Mouse (Mus musculus) heart, embryonic 11.5 days (tissue): Measurements from ENCODE around the gene Pacs1. TPM values are rescaled to one million over a fixed set of nuclear protein-coding genes. Genes with fewer than 3 reads are reported as not detected.
"Not testable (repeated sequence)": the region's sequence is repeated elsewhere in the genome, so short reads cannot be mapped to it uniquely, and the experiment has no call there.

ENCODE experiments used
- ATAC-seq: fragments of 200-750 bp; cut with Nextera tagmentation; replicated peaks from 2 replicates; pipeline ENCODE4 v1.8.0; 2017; ENCODE audit warnings: moderate library complexity; ENCODE audit not compliant: insufficient number of reproducible peaks, low FRiP score, low TSS enrichment
- H3K27ac ChIP-seq: fragments of 300-500 bp; sonication (generic); 2 replicates; pipeline ENCODE4 v1.5.1; 2014; ENCODE audit warnings: mild to moderate bottlenecking, low read depth, low read length
- H3K27me3 ChIP-seq: fragments of 300-500 bp; sonication (generic); 2 replicates; pipeline ENCODE4 v1.6.1; 2014; ENCODE audit warnings: mild to moderate bottlenecking, low read length, mixed read lengths; ENCODE audit not compliant: control insufficient read depth, insufficient read depth
- H3K36me3 ChIP-seq: fragments of 300-500 bp; sonication (generic); 2 replicates; pipeline ENCODE4 v1.6.1; 2014; ENCODE audit warnings: mild to moderate bottlenecking, low read length, moderate library complexity, mixed read lengths; ENCODE audit not compliant: control insufficient read depth, insufficient read depth
- H3K4me1 ChIP-seq: fragments of 300-500 bp; sonication (generic); 2 replicates; pipeline ENCODE4 v1.6.1; 2014; ENCODE audit warnings: low read length; ENCODE audit not compliant: control insufficient read depth, insufficient read depth
- H3K4me2 ChIP-seq: fragments of 300-500 bp; sonication (generic); 2 replicates; pipeline ENCODE4 v1.6.1; 2014; ENCODE audit warnings: mild to moderate bottlenecking, moderate library complexity
- H3K4me3 ChIP-seq: fragments of 300-500 bp; sonication (generic); 2 replicates; pipeline ENCODE4 v1.5.1; 2014; ENCODE audit warnings: low read depth, low read length
- H3K9ac ChIP-seq: fragments of 300-500 bp; sonication (generic); 2 replicates; pipeline ENCODE4 v1.6.1; 2014; ENCODE audit warnings: mild to moderate bottlenecking, low read depth, low read length, moderate library complexity
- H3K9me3 ChIP-seq: fragments of 300-500 bp; sonication (generic); replicated peaks from 2 replicates; pipeline ENCODE4 v1.6.1; 2016; ENCODE audit warnings: low read length; ENCODE audit not compliant: control insufficient read depth
- WGBS: fragments of 180-500 bp; shearing (Covaris S2); extraction: QIAGEN DNeasy Blood & Tissue Kit; methylation state at CpG from one replicate; pipeline ENCODE4 v1.1.7; 2014; ENCODE audit not compliant: insufficient replicate concordance; 5-methylcytosine and 5-hydroxymethylcytosine counted together
- polyA plus RNA-seq: library from polyadenylated mRNA; unstranded; fragments of >200 nt; fragmentation: Nextera tagmentation; extraction: Ambion mirVana; gene quantifications from 2 replicates; pipeline ENCODE4 v1.2.1, GENCODE M21; 2014

Pacs1 gene
- polyA plus RNA-seq, 1 experiment from 2014 or later = 22.8 TPM

- no peak overlapping the region for H3K4me3 ChIP-seq
- H3K36me3 ChIP-seq = peaks cover 17% of the 10 kb centered on the region
- no peak overlapping the region for H3K9ac ChIP-seq
- no peak overlapping the region; the same call in 1 of the 2 replicates for H3K4me2 ChIP-seq
- H3K27me3 ChIP-seq = 0 out of 2 replicates have a peak, but pooled peaks cover 2% of the 10 kb centered on the region
- no peaks in the 10 kb centered on the region for H3K9me3 ChIP-seq
- no peak overlapping the region for H3K27ac ChIP-seq
- H3K4me1 ChIP-seq = peaks cover 37% of the 10 kb centered on the region
- ATAC-seq = no peak
- 11% methylated on average over 9 of the region's 9 CpGs for WGBS
Observed at GRCm38 (mm10) chr19:5095887-5096474, 176.9 kb downstream of the Pacs1 start.

- H3K9me3 ChIP-seq = no peaks in the 10 kb centered on the region
- H3K4me1 ChIP-seq = peaks cover 37% of the 10 kb centered on the region
- H3K27ac ChIP-seq = no peak overlapping the region
- 52% methylated on average over 11 of the region's 11 CpGs for WGBS
- no peak for ATAC-seq
- H3K9ac ChIP-seq = no peak overlapping the region
- H3K4me2 ChIP-seq = no peak overlapping the region
- H3K4me3 ChIP-seq = no peak overlapping the region
- peaks cover 16% of the 10 kb centered on the region for H3K36me3 ChIP-seq
- 0 out of 2 replicates have a peak, but pooled peaks cover 2% of the 10 kb centered on the region for H3K27me3 ChIP-seq
Observed at GRCm38 (mm10) chr19:5094746-5095417, 178.0 kb downstream of the Pacs1 start.

GRCm38 (mm10) chr19:5094243-5094632, 178.7 kb downstream of the Pacs1 start:
- Histone ChIP-seq H3K4me1 (peaks cover 38% of the 10 kb centered on the region), H3K9ac (no peak overlapping the region), H3K4me3 (no peak overlapping the region), H3K9me3 (no peaks in the 10 kb centered on the region), H3K36me3 (peaks cover 12% of the 10 kb centered on the region; the same call in 1 of the 2 replicates), H3K27ac (no peak overlapping the region), H3K27me3 (0 out of 2 replicates have a peak, but pooled peaks cover 2% of the 10 kb centered on the region), H3K4me2 (no peak overlapping the region)
- peak; percentile 47; the same call in 1 of the 2 replicates for ATAC-seq
- under 1% methylated on average over 21 of the region's 21 CpGs for WGBS

DNA sequence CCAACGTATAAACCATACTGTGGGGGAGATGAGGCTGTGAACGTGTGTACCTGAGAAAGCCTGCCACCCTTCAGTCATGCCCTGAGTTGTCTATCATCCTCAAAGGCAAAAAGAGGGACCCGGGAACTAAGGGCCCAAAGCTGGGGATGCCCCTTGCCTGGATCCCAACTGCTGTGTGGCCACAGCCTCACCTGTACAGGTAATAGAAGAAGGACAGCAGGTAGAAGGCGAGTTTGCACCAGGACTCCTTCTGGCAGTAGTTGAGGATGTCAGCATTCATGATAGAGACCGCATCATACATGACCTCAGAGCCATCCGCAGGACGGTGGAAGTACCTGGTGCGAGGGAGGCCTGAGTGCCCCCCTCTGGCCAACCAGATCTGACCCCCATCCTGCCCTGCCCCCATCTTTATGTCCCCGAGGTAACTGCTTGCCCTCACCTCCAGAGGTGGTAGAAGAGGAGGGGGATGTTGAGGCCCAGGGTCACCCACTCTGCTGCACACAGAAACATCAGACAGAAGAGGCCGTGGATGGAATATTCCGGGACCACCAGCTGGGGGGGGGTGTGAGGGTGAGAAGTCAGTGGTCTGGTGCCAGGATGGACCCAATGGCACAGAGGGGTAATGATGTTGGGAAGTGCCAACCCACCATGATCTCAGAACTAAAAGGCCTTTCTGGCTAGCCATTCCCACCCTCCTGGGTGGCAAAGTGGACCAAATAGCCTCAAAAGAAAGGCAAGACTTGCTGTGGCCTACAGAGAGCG, 179.3 kb downstream of the Pacs1 start:
- Histone ChIP-seq H3K27ac (no peak overlapping the region), H3K4me1 (peaks cover 40% of the 10 kb centered on the region), H3K36me3 (peaks cover 12% of the 10 kb centered on the region; the same call in 1 of the 2 replicates), H3K4me2 (no peak overlapping the region), H3K9me3 (no peaks in the 10 kb centered on the region), H3K9ac (no peak overlapping the region), H3K4me3 (no peak overlapping the region), H3K27me3 (0 out of 2 replicates have a peak, but pooled peaks cover 2% of the 10 kb centered on the region)
- no peak for ATAC-seq
- 68% methylated on average over 12 of the region's 12 CpGs for WGBS

DNA sequence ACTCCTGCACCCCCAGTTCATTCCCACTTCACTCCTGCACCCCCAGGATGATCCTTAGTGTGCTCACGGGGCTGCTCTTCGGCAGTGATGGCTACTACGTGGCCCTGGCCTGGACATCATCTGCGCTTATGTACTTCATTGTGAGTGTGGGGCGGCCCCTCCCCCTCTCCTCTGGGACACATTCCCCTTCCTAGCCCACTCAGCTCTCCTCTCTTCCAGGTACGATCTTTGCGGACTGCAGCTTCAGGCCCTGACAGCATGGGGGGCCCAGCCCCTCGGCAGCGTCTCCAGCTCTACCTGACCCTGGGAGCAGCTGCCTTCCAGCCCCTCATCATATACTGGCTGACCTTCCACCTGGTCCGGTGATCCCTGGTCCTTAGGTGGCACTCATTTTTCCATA, 180.8 kb downstream of the Pacs1 start:
- no peaks in the 10 kb centered on the region for H3K27me3 ChIP-seq
- H3K4me1 ChIP-seq = peaks cover 35% of the 10 kb centered on the region
- H3K4me3 ChIP-seq = no peak overlapping the region
- no peaks in the 10 kb centered on the region for H3K9me3 ChIP-seq
- H3K4me2 ChIP-seq = no peak overlapping the region
- peaks cover 12% of the 10 kb centered on the region; the same call in 1 of the 2 replicates for H3K36me3 ChIP-seq
- no peak overlapping the region for H3K9ac ChIP-seq
- H3K27ac ChIP-seq = no peak overlapping the region
- WGBS = 84% methylated on average over 10 of the region's 10 CpGs
- no peak for ATAC-seq

DNA sequence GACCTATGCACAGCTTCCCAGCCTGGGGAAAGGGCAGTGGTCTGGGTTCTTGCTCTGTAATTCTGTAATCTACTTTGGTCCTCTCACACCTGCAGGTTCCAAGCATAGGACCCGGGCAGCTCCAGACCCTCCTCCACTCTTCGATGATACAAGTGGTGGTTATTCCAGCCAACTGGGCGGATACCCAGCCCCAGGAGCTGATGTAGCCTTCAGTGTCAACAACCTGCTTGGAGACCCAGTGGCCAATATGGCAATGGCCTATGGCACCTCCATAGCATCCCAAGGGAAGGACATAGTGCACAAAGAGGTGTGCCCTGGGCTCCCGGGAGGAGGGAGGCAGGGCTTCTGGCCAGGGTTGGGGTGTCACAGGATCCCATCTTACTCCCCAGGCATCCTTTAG, 183.6 kb downstream of the Pacs1 start:
- peak overlapping the region; percentile 90; the same call in 1 of the 2 replicates for H3K4me3 ChIP-seq
- peak overlapping the region; percentile 94 for H3K4me2 ChIP-seq
- no peak for ATAC-seq
- peaks cover 23% of the 10 kb centered on the region for H3K4me1 ChIP-seq
- peaks cover 22% of the 10 kb centered on the region for H3K27me3 ChIP-seq
- H3K36me3 ChIP-seq = peaks cover 12% of the 10 kb centered on the region; the same call in 1 of the 2 replicates
- WGBS = 89% methylated on average over 4 of the region's 4 CpGs
- H3K9me3 ChIP-seq = no peaks in the 10 kb centered on the region
- H3K27ac ChIP-seq = no peak overlapping the region
- no peak overlapping the region for H3K9ac ChIP-seq

- peaks cover 34% of the 10 kb centered on the region for H3K27me3 ChIP-seq
Observed at GRCm38 (mm10) chr19:5087884-5088728, 184.8 kb downstream of the Pacs1 start, which contains the start of gene Yif1a. Yif1a (plus strand) TSS chr19:5088538.

GRCm38 (mm10) chr19:5086533-5086932, 186.4 kb downstream of the Pacs1 start:
- not testable (repeated sequence) for H3K9ac ChIP-seq, H3K9me3 ChIP-seq, H3K4me2 ChIP-seq, H3K36me3 ChIP-seq, H3K27ac ChIP-seq, ATAC-seq, H3K4me3 ChIP-seq
- WGBS = 51% methylated on average over 4 of the region's 4 CpGs
- Histone ChIP-seq H3K4me1 (peaks cover 18% of the 10 kb centered on the region), H3K27me3 (peaks cover 50% of the 10 kb centered on the region)

More at GRCm38 (mm10) chr19:5087884-5088728, 184.8 kb downstream of the Pacs1 start, which contains the start of gene Yif1a:
- under 1% methylated on average over 58 of the region's 58 CpGs for WGBS
- peak within 1 kb of the TSS; percentile 90 for H3K4me3 ChIP-seq
- peak within 1 kb of the TSS; percentile 85 for H3K9ac ChIP-seq
- peak; percentile 86 for ATAC-seq
- H3K4me1 ChIP-seq = peaks cover 18% of the 10 kb centered on the region
- H3K27ac ChIP-seq = peak within 1 kb of the TSS; percentile 67
- H3K9me3 ChIP-seq = no peaks in the 10 kb centered on the region
- H3K36me3 ChIP-seq = peaks cover 11% of the 10 kb centered on the region; the same call in 1 of the 2 replicates
- peak within 1 kb of the TSS; percentile 94 for H3K4me2 ChIP-seq
